ENCODE assay signal across 16 mouse cellular contexts in the genomic region with DNA sequence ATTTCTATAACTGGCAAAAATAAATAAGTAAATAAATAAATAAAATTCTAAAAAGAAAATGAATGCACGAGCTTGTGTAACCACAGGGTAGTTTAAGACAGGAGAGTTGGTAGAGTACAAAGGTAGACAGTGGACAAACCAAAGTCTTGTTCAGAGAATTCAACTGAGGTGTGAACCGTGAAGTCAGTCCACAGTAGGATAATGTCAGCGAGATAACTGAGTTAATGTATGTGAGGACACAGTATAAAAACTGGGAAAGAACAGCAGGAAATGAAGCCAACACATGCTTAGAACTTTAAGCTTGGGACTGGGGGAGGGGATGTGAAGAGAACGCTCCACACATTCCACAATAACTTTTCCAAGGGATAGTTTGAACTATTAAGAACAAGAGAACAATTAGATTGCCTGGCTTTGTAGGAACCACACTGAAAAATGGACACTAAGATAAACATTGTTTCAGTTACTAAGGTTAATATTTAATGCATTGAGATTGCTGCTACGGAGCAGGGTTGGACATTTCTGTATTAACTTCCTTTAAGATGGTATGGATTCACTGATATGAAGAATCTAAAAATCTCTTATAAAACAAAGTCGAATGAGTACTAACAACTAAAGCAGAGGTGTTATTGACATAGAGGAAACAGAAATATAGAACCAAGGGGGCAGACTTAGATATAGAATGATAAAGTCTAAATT. TPM values are rescaled to one million over a fixed set of nuclear protein-coding genes. Genes with fewer than 3 reads are reported as not detected.
"Had no signal": no experiment of that assay in that cellular context is flagged by ENCODE, and none has a peak within 500 bp of the region (broad histone marks: within the 10 kb centered on the region; RNA-seq: fewer than 3 reads in every experiment).

No protein-coding gene starts in this region.

- H3K27ac ChIP-seq: kidney, postnatal 0 days; limb, embryonic 12.5 days; limb, embryonic 15.5 days; liver, embryonic 14.5 days; macrophage; midbrain, embryonic 13.5 days had no signal

- H3K9ac ChIP-seq: limb, embryonic 12.5 days; limb, embryonic 15.5 days; liver, embryonic 14.5 days; liver, postnatal 0 days; lung, embryonic 14.5 days; midbrain, embryonic 13.5 days had no signal

- ATAC-seq: inflammation-experienced regulatory T-cells, adult 6 months; liver, postnatal 0 days; lung, postnatal 0 days; midbrain, embryonic 13.5 days had no signal

- H3K36me3 ChIP-seq: limb, embryonic 12.5 days; limb, embryonic 15.5 days; midbrain, embryonic 13.5 days had no signal

- H3K4me1 ChIP-seq: limb, embryonic 12.5 days; limb, embryonic 15.5 days; midbrain, embryonic 13.5 days had no signal

- H3K4me3 ChIP-seq: limb, embryonic 12.5 days; limb, embryonic 15.5 days; midbrain, embryonic 13.5 days had no signal

- H3K4me2 ChIP-seq: limb, embryonic 12.5 days; limb, embryonic 15.5 days; liver, embryonic 11.5 days; lung, embryonic 14.5 days; midbrain, embryonic 13.5 days had no signal

- H3K27me3 ChIP-seq: limb, embryonic 12.5 days; limb, embryonic 15.5 days; midbrain, embryonic 13.5 days had no signal

- H3K9me3 ChIP-seq: limb, embryonic 12.5 days; limb, embryonic 15.5 days; midbrain, embryonic 13.5 days had no signal

- DNase-seq: kidney, adult 2 months; kidney, postnatal 36 days; left cerebral cortex, postnatal 4 days; liver, postnatal 0 days; lung, embryonic 14.5 days; thymus, adult 18-20 months; thymus, postnatal 36 days had no signal

RNA-seq across cellular contexts. Expression of a gene that starts 25.0 kb away (rescaled TPM):
- polyA plus RNA-seq: macrophage had no signal
